Mouse (Mus musculus) lung, adult 18-20 months (tissue): Measurements from ENCODE around the gene Aldh1b1.

Experiments used
- DNase-seq, 2 experiments: peaks; one replicate each; pipeline ENCODE4 v3.0.0; 2022; ENCODE audit warnings: mixed read lengths in 2 of 2

The Aldh1b1 gene

GRCm38 (mm10) chr4:45786674-45787073 is 12.1 kb upstream of the Aldh1b1 start:
- no peak for DNase-seq

GRCm38 (mm10) chr4:45788446-45789081 is 10.3 kb upstream of the Aldh1b1 start:
- DNase-seq, result no peak

GRCm38 (mm10) chr4:45789263-45789958 is 9.4 kb upstream of the Aldh1b1 start:
- no peak for DNase-seq

- DNase-seq, result no peak
These were observed 8.8 kb upstream of the Aldh1b1 start for GRCm38 (mm10) chr4:45790018-45790417.

- DNase-seq, result no peak
These were observed 3.5 kb upstream of the Aldh1b1 start for GRCm38 (mm10) chr4:45795191-45795811.

- DNase-seq, result no peak
These were observed 2.1 kb upstream of the Aldh1b1 start for GRCm38 (mm10) chr4:45796760-45797159.

- DNase-seq, result no peak
These were observed 1.2 kb downstream of the Aldh1b1 start for GRCm38 (mm10) chr4:45799956-45800537.

GRCm38 (mm10) chr4:45802900-45803299 is 4.1 kb downstream of the Aldh1b1 start:
- DNase-seq, result no peak

GRCm38 (mm10) chr4:45808034-45808433 is 9.2 kb downstream of the Aldh1b1 start:
- no peak for DNase-seq

- DNase-seq, result no peak
These were observed 12.4 kb downstream of the Aldh1b1 start for GRCm38 (mm10) chr4:45811250-45811649.

GRCm38 (mm10) chr4:45815542-45815941 is 16.7 kb downstream of the Aldh1b1 start:
- DNase-seq, result peak; percentile 19 to 27

- DNase-seq, result no peak
These were observed 20.0 kb downstream of the Aldh1b1 start for GRCm38 (mm10) chr4:45818814-45819207.

- no peak for DNase-seq
These were observed 20.5 kb downstream of the Aldh1b1 start for GRCm38 (mm10) chr4:45819208-45819931.

- DNase-seq, result peak; percentile 31 to 43
These were observed 21.4 kb downstream of the Aldh1b1 start for GRCm38 (mm10) chr4:45820074-45820830.

- DNase-seq, result no peak
These were observed 23.2 kb downstream of the Aldh1b1 start for GRCm38 (mm10) chr4:45821995-45822394.

- no peak for DNase-seq
These were observed 24.2 kb downstream of the Aldh1b1 start for GRCm38 (mm10) chr4:45822781-45823575.

- no peak for DNase-seq
These were observed 25.4 kb downstream of the Aldh1b1 start for GRCm38 (mm10) chr4:45824049-45824760.

GRCm38 (mm10) chr4:45824761-45825556 is 26.1 kb downstream of the Aldh1b1 start:
- no peak for DNase-seq

GRCm38 (mm10) chr4:45826275-45827040 is 27.6 kb downstream of the Aldh1b1 start, which contains the start of gene Igfbpl1:
Gene Igfbpl1 (minus strand): TSS chr4:45826923.
- no peak for DNase-seq
